Mouse (Mus musculus) liver, embryonic 11.5 days (tissue): Measurements from ENCODE around the gene Acyp1. TPM values are rescaled to one million over a fixed set of nuclear protein-coding genes. Genes with fewer than 3 reads are reported as not detected.

ENCODE experiments used
- ATAC-seq: fragments of 200-750 bp; cut with Nextera tagmentation; replicated peaks from 2 replicates; pipeline ENCODE4 v1.8.0; 2017; ENCODE audit warnings: moderate number of reproducible peaks, mild to moderate bottlenecking, moderate TSS enrichment, moderate library complexity; ENCODE audit not compliant: low FRiP score
- DNase-seq: peaks from one replicate; pipeline ENCODE4 v3.0.0-alpha.2; 2017; ENCODE audit warnings: low spot score
- H3K27ac ChIP-seq: fragments of 300-500 bp; sonication (generic); 2 replicates; pipeline ENCODE4 v1.5.1; 2014; ENCODE audit warnings: mild to moderate bottlenecking, low read depth, low read length, control low read depth
- H3K27me3 ChIP-seq: fragments of 300-500 bp; sonication (generic); replicated peaks from 2 replicates; pipeline ENCODE4 v1.6.1; 2014; ENCODE audit warnings: low read length, mixed read lengths; ENCODE audit not compliant: control insufficient read depth, insufficient read depth
- H3K36me3 ChIP-seq: fragments of 300-500 bp; sonication (generic); 2 replicates; pipeline ENCODE4 v1.6.1; 2014; ENCODE audit warnings: mild to moderate bottlenecking, low read length, moderate library complexity, mixed read lengths; ENCODE audit not compliant: control insufficient read depth, insufficient read depth
- H3K4me1 ChIP-seq: fragments of 300-500 bp; sonication (generic); replicated peaks from 2 replicates; pipeline ENCODE4 v1.6.1; 2014; ENCODE audit warnings: low read length, mixed read lengths; ENCODE audit not compliant: control insufficient read depth, insufficient read depth
- H3K4me2 ChIP-seq: fragments of 300-500 bp; sonication (generic); 2 replicates; pipeline ENCODE4 v1.6.1; 2014; ENCODE audit warnings: mild to moderate bottlenecking, control low read depth, moderate library complexity
- H3K4me3 ChIP-seq: fragments of 300-500 bp; sonication (generic); 2 replicates; pipeline ENCODE4 v1.5.1; 2014; ENCODE audit warnings: low read depth, low read length, control low read depth
- H3K9ac ChIP-seq: fragments of 300-500 bp; sonication (generic); 2 replicates; pipeline ENCODE4 v1.6.1; 2014; ENCODE audit warnings: low read depth, low read length, control low read depth
- H3K9me3 ChIP-seq: fragments of 300-500 bp; sonication (generic); 2 replicates; pipeline ENCODE4 v1.6.1; 2016; ENCODE audit warnings: low read length, inconsistent platforms, mixed read lengths; ENCODE audit not compliant: control insufficient read depth
- WGBS: fragments of 180-500 bp; shearing (Covaris S2); extraction: QIAGEN DNeasy Blood & Tissue Kit; methylation state at CpG from one replicate; pipeline ENCODE4 v1.1.7; 2014; 5-methylcytosine and 5-hydroxymethylcytosine counted together
- polyA plus RNA-seq: library from polyadenylated mRNA; unstranded; fragments of >200 nt; fragmentation: Nextera tagmentation; extraction: Ambion mirVana; gene quantifications from 2 replicates; pipeline ENCODE4 v1.2.1, GENCODE M21; 2014

Gene Acyp1
- polyA plus RNA-seq = 88.3 and 92.2 TPM in 2 replicates

DNA sequence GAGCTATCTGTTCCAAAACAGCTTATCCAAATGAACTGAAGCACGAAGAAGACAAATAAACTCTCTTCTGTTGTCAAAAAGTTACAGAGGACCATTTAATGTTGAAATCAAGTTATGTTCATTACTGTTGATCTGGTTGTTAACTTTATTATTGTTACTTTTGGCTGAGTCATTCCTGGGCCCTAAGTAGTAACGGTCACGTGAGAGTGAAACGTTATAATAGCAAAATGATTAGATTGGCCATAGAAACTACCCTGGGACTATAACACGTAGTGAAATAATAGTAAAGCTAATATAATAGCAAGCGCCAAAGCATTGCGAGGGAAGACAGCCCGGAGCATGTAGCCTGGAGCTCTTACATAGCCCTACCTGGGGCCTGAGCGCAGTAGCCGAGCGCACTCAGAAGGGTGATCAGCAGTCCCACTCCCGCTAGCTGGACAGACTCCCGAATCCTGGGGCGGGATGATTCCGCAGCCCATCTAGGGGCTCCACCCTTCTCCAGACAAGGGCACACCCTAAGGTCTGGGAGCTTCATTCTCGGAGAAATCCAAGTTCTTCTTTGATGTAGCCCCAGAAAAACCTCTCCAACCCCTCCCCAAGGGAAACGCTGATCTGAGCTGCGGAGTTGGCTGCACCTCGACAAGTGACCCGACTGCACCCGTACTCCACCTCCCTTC, at the start of gene Acyp1:
Acyp1 (minus strand) TSS at position 630 of the 677 bp plus-strand sequence.
- Histone ChIP-seq H3K27ac (no peak within 1 kb of the TSS), H3K27me3 (peaks cover 16% of the 10 kb centered on the region)
- DNase-seq = no peak

DNA sequence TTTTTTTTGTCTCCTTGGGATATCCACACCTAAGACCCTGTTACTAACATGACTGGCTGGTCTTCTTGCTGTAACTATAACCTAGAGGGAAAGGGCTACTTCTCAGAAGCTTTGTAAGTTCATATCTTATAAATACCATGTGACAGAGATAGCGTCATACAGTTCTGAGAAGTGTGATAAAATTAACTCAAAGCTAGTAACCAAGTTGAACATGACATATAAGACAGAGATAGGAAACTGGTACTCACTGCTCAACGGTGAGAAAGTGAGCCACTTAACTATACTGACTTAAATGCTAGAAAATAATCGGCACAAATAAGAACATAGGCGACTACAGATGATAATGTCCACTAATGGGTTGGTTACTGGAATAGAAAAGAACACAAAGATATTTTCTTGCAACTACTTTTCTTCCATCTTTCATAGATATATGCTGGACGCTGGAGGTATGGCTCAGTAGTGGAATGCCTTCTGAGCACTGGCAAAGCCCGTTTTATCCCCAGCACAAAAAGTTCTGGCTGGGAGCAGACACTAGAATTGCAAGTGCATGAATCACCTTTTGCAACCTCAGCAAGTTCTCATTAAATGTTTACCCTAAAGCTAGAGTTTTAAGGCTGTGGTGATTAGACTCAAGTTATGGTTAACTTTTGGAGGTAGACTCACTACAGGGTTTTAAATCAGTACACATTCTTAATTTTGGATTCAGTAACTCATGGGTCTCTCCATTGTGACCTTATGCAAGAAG, 49.5 kb upstream of the Acyp1 start:
- ATAC-seq = peak; percentile 61
- Histone ChIP-seq H3K4me3 (peak overlapping the region; percentile 88), H3K27me3 (no peaks in the 10 kb centered on the region), H3K9me3 (no peaks in the 10 kb centered on the region), H3K4me2 (peak overlapping the region; percentile 83), H3K27ac (no peak overlapping the region), H3K4me1 (peaks cover 19% of the 10 kb centered on the region), H3K9ac (no peak overlapping the region), H3K36me3 (peaks cover 18% of the 10 kb centered on the region)
- WGBS = 64% methylated on average over 6 of the region's 6 CpGs
- no peak for DNase-seq

More for the DNA sequence above, at the start of gene Acyp1:
- WGBS = 15% methylated on average over 21 of the region's 21 CpGs
- no peaks in the 10 kb centered on the region for H3K9me3 ChIP-seq
- peak within 1 kb of the TSS; percentile 76 for H3K4me2 ChIP-seq
- 0 out of 2 replicates have a peak, but pooled peaks cover 5% of the 10 kb centered on the region for H3K4me1 ChIP-seq
- H3K4me3 ChIP-seq = peak within 1 kb of the TSS; percentile 57
- ATAC-seq = peak; percentile 62
- no peaks in the 10 kb centered on the region for H3K36me3 ChIP-seq
- H3K9ac ChIP-seq = peak within 1 kb of the TSS; percentile 53

DNA sequence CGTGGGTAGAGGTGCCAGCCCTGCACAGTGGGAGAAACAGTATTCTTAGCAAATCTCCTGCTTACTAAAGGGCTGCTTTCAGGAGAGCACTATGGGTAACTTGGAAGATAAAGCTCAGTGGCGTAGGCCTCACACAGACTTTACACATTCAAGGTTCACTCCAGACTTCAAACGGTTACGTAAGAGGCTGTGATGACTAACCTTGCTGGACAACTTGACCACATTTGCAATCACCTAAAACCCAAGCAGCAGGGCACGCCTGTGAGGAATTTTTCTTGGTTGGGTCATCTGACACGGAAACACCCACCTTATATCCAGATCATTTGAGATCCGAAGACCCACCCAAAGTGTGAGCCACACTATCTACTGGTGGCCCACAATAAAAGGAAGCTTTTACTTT, 41.9 kb upstream of the Acyp1 start:
- ATAC-seq = no peak
- no peaks in the 10 kb centered on the region for H3K27me3 ChIP-seq
- WGBS = 86% methylated on average over 7 of the region's 7 CpGs
- no peaks in the 10 kb centered on the region for H3K9me3 ChIP-seq
- H3K4me1 ChIP-seq = no peaks in the 10 kb centered on the region
- no peak overlapping the region for H3K9ac ChIP-seq
- peaks cover 40% of the 10 kb centered on the region for H3K36me3 ChIP-seq
- no peak overlapping the region for H3K4me2 ChIP-seq
- no peak overlapping the region for H3K4me3 ChIP-seq
- no peak overlapping the region for H3K27ac ChIP-seq
- DNase-seq = no peak

DNA sequence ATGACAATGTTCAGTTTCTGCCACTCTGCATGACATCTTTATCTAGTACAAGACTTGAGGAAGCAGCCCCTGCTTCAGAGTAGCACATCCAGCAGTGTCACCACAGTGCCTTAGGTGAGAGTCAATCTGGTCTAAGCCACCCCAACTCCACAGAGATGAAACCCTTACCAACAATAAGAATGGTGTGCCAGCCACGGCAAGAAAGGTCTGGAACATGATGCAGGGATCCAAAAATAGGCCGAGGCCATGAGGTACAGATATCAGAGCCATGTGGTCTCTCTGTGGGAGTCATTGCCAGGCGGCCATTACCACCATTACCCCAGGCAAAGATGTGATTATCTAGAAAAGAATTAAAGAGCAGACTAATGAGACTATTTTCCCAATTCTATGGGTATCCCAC, 20.4 kb upstream of the Acyp1 start:
- no peaks in the 10 kb centered on the region for H3K9me3 ChIP-seq
- no peak for ATAC-seq

DNA sequence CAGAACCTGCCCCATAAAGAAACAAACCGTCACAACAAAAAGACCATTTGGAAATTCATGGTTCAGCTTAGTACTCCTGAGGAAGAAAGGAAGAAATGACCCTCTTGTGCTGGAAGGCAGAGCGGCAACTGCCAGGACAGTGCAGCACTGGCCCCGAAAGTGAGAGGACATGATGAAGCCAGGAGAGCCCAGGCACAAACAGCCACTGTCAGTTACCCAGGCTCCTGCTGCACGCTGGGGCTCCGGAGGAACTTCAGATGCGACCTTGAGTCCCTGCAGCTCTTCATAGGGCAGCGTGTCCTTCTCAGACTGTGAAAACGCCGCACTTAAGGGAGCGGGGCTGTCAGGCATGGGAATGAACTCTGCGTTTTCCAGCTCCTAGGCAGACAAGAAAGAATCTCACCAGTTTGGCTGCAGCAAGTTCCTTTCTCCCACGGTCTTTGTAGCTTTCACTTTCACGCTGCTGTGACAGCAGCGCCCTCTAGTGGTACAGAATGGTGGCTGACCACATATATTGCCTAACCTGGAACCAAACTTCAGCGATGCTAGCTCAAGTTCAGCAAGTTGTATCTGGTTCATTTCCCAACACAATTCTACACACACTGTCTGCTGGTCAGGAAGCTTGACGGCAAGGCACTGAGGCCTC, 17.1 kb upstream of the Acyp1 start:
- H3K27ac ChIP-seq = peak overlapping the region; percentile 3; the same call in 1 of the 2 replicates
- peaks cover 53% of the 10 kb centered on the region for H3K36me3 ChIP-seq
- ATAC-seq = 0 out of 2 replicates have a peak, but pooled peaks have one; percentile 51
- 49% methylated on average over 16 of the region's 16 CpGs for WGBS
- peak overlapping the region; percentile 20 for H3K9ac ChIP-seq
- H3K4me3 ChIP-seq = 0 out of 2 replicates have a peak overlapping the region, but pooled peaks have one; percentile 5
- DNase-seq = peak; percentile 70
- no peaks in the 10 kb centered on the region for H3K9me3 ChIP-seq
- H3K4me2 ChIP-seq = peak overlapping the region; percentile 39
- no peaks in the 10 kb centered on the region; the same call in 1 of the 2 replicates for H3K4me1 ChIP-seq
- no peaks in the 10 kb centered on the region for H3K27me3 ChIP-seq

More for the DNA sequence above, 20.4 kb upstream of the Acyp1 start:
- Histone ChIP-seq H3K4me1 (no peaks in the 10 kb centered on the region; the same call in 1 of the 2 replicates), H3K4me3 (no peak overlapping the region), H3K4me2 (no peak overlapping the region), H3K27ac (no peak overlapping the region), H3K9ac (no peak overlapping the region), H3K36me3 (peaks cover 58% of the 10 kb centered on the region), H3K27me3 (no peaks in the 10 kb centered on the region)
- WGBS = 78% methylated on average over 3 of the region's 3 CpGs
- no peak for DNase-seq

DNA sequence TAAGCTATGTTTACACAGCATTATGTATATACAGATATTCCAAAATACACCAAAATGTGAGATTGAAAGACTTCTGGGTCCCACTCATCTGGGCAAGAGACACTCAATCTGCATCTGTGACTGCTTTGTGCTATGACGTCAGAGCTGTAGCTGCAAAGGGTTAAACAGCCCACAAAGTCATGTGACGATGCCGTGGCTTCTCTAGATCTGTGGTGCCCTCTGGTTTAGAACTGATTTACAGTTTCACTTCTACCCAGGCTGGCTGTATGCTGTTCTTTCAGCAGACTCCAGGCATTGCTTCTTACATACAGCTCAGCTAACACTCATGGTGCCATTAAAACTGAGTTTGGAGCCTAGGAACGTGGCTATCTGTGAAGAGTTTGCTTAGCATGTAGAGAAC, 16.5 kb upstream of the Acyp1 start:
- H3K9ac ChIP-seq = no peak overlapping the region

DNA sequence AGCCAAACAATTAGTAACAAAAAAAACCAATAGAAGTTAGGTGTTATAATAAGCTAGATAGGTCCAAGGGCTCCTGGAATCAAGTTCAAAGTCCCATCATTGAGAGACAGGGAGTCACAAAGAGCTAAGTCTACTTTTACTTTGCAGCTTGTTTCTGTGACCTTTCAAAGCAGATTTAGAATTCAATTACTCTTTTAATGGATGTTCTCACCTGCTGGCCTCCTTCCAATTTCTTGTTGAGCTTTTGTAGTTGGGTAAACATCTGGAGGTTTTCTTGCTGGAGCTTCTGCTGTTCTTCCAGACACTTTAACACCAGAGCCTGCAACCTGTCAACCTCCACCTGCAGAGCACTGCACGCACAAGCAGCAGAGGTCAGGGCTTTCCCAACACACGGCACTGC, 15.0 kb upstream of the Acyp1 start:
- Histone ChIP-seq H3K27me3 (no peaks in the 10 kb centered on the region), H3K27ac (no peak overlapping the region), H3K4me3 (no peak overlapping the region), H3K36me3 (peaks cover 38% of the 10 kb centered on the region), H3K9me3 (no peaks in the 10 kb centered on the region), H3K4me2 (no peak overlapping the region), H3K9ac (no peak overlapping the region), H3K4me1 (no peaks in the 10 kb centered on the region; the same call in 1 of the 2 replicates)
- DNase-seq = no peak
- 78% methylated on average over 2 of the region's 2 CpGs for WGBS
- no peak for ATAC-seq

More for the DNA sequence above, 16.5 kb upstream of the Acyp1 start:
- H3K27me3 ChIP-seq = no peaks in the 10 kb centered on the region
- WGBS = 76% methylated on average over 4 of the region's 4 CpGs
- peaks cover 47% of the 10 kb centered on the region for H3K36me3 ChIP-seq
- H3K4me1 ChIP-seq = no peaks in the 10 kb centered on the region; the same call in 1 of the 2 replicates
- no peak for ATAC-seq
- H3K27ac ChIP-seq = no peak overlapping the region
- H3K4me2 ChIP-seq = no peak overlapping the region
- DNase-seq = no peak
- H3K4me3 ChIP-seq = no peak overlapping the region
- H3K9me3 ChIP-seq = no peaks in the 10 kb centered on the region

DNA sequence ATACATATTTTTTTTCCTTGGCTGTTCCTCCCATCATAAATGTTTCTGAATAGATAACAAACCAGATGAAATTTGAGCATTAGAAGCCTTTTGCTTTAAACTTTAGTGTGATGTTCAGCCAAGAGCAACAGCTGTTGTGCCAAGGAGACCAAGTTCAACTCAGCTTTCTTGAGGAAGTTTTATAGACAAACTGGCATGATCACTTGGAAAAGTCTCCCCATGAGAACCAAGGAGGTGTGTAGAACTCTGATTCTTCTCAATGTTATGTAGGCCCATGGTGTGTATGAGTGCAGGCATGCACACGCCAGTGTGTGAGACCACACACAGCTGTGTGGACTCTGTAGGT, 10.6 kb upstream of the Acyp1 start:
- no peak for DNase-seq
- WGBS = 79% methylated on average over 1 of the region's 1 CpGs
- H3K4me1 ChIP-seq = no peaks in the 10 kb centered on the region
- ATAC-seq = no peak
- no peak overlapping the region for H3K4me3 ChIP-seq
- H3K27me3 ChIP-seq = no peaks in the 10 kb centered on the region
- H3K36me3 ChIP-seq = peaks cover 21% of the 10 kb centered on the region
- H3K9me3 ChIP-seq = peaks cover 3% of the 10 kb centered on the region; the same call in 1 of the 2 replicates
- H3K27ac ChIP-seq = no peak overlapping the region
- H3K9ac ChIP-seq = no peak overlapping the region
- H3K4me2 ChIP-seq = no peak overlapping the region
